Mouse (Mus musculus) urinary bladder, postnatal 10 days (tissue): ENCODE results near the gene Kpna1.
A peak's percentile ranks its signal among the peaks of the same experiment; 100 is the strongest.
"Not testable (repeated sequence)": the region's sequence is repeated elsewhere in the genome, so short reads cannot be mapped to it uniquely, and the experiment has no call there.

Experiments
- DNase-seq: peaks from one replicate; pipeline ENCODE4 v3.0.0; 2022; ENCODE audit warnings: low spot score

The Kpna1 gene

DNA sequence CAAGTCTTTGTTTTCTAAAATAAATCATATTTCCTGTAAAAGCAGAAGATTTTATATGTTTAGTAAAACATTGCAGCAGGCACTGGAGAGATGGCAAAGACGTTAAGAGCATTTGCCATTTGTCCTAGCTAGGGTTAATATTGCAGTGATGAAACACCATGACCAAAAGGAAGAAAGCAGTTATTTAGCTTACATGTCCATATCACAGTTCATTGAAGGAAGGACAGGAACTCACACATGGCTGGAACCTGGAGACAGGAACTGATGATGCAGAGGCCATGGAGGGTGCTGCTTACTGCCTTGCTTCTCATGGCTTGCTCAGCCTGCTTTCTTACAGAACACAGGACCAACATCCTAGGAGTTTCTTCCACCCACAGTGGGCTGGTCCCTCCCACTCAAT, 13.8 kb downstream of the Kpna1 start:
- DNase-seq, result no peak

GRCm38 (mm10) chr16:35993316-35993715, 14.8 kb downstream of the Kpna1 start:
- no peak for DNase-seq

DNA sequence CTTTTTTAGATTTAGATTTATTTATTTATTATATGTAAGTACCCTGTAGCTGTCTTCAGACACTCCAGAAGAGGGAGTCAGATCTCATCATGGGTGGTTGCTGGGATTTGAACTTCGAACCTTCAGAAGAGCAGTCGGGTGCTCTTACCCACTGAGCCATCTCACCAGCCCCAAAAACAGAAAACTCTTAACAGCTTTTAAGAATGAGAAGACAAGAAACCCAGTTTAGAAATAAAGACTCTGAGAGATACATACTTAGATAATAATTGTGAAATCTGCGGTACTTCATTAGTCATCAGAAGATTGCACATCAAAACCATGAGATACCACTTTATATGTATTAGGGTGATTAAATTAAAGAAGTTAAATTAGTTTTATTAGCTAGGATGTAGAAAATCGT, 20.3 kb downstream of the Kpna1 start:
- DNase-seq, result not testable (repeated sequence)

- no peak for DNase-seq
Measured at GRCm38 (mm10) chr16:36008396-36008795, 29.8 kb downstream of the Kpna1 start.

- DNase-seq, result no peak
Measured at GRCm38 (mm10) chr16:36016335-36016734, 37.8 kb downstream of the Kpna1 start.

GRCm38 (mm10) chr16:36028120-36028519, 49.6 kb downstream of the Kpna1 start:
- DNase-seq, result not testable (repeated sequence)

- DNase-seq, result peak; percentile 32
Measured at GRCm38 (mm10) chr16:36040640-36041624, 62.4 kb downstream of the Kpna1 start, which contains the start of gene Wdr5b. TSS of gene Wdr5b (plus strand) at chr16:36041190.

DNA sequence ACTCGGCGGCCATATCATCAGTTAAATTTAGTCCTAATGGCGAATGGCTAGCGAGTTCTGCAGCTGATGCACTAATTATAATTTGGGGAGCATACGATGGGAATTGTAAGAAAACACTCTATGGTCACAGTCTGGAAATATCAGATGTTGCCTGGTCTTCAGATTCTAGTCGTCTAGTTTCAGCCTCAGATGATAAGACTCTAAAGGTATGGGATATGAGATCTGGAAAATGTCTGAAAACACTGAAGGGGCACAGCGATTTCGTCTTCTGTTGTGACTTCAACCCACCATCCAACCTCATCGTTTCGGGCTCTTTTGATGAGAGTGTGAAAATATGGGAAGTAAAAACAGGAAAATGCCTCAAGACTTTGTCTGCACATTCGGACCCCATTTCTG, 63.1 kb downstream of the Kpna1 start:
- DNase-seq, result no peak

GRCm38 (mm10) chr16:36043073-36043472, 64.5 kb downstream of the Kpna1 start:
- DNase-seq, result no peak

DNA sequence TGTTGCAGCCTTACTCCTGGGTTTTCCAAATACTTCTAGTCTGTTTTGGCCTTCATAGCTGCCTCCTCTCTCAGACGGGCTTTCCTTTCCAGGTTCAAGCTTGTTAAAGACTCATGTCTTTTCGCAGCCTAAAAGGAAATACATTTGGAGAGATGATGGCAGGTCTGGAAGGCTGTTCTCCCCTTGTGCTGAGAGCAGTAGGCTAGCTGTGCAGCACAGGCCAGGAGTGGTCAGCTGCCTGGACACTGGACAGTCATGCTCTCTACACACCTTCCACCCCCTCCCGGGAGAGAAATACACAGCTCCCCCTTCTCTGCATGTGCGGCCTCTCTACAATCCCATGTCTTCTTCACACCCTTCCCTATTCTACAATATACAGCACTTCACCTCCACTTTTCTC, 65.4 kb downstream of the Kpna1 start:
- DNase-seq, result no peak

DNA sequence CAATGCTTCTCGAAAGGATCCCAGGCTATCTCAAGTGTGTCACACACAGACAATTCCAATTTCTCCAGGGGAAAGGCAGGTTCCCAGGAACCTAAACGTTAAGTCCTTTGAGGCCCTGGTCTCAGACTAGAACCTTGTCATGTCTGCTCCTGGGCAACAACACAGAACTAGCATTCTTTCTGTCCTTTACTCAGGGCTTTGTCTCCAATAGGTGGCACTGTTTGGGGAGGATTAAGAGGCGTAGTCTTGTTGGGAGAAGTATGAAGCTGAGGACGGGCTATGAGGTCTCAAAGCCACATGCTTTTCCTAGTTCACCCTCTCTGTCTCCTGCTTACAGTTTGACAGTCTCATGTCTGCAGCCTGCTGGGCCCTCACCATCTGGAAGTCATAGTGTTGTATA, 69.0 kb downstream of the Kpna1 start:
- no peak for DNase-seq

DNA sequence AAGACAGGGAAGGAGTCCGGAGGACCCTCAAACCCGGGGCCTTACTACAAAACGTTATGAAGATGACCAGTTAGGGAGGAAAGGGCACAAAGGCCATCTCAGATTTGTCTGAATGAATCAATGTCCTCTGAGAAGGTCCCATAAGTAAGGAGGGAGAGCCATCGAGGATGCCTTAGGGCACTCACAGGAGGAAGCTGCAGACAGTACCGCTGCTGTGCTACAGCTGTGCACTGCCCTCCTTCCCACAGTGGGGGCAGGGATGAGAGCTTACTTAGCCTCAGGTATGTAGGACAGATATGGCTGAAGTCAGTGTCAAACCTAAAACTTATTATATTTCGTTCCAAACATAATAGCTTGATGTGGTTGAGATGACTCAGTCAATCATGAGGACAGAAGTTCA, 72.9 kb downstream of the Kpna1 start:
- no peak for DNase-seq

- no peak for DNase-seq
Measured at GRCm38 (mm10) chr16:36053524-36054275, 75.2 kb downstream of the Kpna1 start.

DNA sequence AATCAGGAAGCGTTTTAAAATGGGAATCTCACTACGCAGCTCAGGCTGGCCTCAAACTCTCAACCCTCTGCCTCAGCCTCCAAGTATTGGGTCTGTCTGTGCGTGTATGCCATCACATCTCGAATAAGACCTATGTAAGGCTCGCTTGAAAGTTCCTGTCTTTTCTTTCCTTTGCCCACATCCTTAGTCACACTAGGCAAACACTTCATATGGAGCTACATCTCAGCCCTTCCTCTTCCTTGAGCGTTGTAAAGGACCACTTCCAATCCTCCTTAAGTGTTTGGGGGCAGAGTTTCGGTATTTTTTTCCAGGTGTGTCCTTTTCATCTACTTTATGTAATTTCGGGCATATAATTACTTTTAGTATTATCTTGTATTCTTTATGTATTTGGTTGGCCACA, 76.4 kb downstream of the Kpna1 start:
- DNase-seq, result no peak

DNA sequence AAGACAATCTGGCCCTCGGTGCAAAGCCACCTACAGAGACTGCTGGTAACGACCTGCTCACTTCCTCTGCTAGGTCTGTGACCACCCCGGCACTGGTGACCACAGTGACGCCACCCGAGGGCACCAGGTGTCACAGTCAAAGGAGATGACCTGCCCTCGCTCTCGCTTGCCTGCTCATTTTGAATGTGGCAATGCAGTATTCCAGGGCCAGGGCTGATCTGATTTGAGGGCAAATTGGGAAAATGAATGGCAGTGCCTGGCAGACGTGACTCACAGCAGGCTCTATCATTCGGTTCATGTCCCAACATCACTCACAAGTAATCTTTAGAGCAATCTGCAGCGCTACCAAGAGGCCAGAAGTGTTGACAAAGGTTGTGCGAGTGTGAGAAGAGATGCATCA, 77.9 kb downstream of the Kpna1 start:
- DNase-seq, result no peak

- no peak for DNase-seq
Measured at GRCm38 (mm10) chr16:36057933-36058475, 79.5 kb downstream of the Kpna1 start.

DNA sequence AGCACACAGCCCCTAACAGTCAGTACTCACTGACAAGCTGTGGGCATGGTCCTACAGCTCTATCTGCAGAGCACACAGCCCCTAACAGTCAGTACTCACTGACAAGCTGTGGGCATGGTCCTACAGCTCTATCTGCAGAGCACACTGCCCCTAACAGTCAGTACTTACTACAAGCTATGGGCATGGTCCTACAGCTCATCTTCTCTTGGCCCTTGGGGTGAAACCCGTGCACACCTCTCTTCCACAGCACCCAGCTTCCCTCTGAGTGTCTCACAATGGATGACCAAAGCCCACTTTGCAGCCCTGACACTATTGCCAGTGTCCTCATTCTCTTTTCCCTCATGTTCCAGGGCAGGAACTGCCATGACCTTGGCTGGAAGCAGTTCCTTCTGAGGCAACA, 84.0 kb downstream of the Kpna1 start:
- DNase-seq, result not testable (repeated sequence)

DNA sequence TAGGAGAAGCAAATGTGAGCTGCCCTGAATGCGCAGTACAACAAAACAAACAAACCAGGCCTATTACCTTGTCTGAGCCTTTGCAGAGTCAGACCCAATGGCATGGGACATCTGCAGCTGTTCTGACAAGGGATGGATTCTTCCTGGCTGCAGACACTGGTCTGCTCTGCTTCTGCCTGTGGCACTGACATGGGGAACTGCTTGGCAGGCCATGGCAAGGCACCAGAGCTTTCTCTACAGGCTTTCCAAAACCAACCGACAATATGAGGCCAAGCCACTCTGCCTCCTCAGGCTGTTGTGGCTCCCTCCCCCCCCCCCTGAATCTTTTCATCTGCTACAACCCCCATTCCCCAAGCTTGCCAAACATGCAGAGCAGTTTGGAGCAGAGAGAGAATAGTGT, 84.8 kb downstream of the Kpna1 start:
- no peak for DNase-seq

DNA sequence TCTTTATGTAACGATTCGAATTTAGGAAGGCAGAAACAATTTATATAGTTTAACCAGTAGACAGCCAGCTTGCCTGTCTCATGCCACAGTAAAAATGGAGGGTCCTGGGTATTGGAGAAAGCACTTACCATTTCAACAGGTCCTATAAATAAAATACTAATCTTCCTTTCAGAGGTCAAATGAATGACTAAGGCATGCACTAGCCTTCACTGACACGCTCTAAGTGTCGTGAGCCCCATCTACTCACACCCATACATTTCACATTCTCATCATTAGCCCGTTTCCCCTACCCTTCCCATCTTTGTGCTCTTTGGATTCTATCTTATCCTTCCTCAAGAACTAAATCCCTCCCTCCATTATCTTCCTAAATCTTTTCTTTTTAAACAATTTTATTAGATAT, 86.4 kb downstream of the Kpna1 start:
- DNase-seq, result no peak

- no peak for DNase-seq
Measured at GRCm38 (mm10) chr16:36067694-36068093, 89.1 kb downstream of the Kpna1 start.

DNA sequence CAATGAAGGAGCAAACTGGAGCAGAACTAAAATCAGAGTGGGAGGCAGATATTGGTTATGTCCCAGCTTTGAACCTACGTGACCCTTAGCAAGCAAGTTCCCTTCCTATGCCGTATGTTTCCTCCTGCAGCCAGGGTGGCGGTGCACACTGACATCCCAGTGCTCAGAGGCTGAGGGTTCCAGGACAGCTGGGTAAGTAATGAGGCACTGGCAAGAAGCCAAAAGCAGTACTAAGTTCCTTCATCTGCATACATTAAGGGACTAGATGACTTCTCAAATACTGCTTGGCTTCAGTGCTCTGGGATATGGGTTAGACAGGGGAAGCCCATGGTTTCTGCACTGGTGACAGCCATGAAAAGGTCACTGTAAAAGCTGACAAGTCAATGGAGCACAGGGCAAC, 89.8 kb downstream of the Kpna1 start:
- no peak for DNase-seq

DNA sequence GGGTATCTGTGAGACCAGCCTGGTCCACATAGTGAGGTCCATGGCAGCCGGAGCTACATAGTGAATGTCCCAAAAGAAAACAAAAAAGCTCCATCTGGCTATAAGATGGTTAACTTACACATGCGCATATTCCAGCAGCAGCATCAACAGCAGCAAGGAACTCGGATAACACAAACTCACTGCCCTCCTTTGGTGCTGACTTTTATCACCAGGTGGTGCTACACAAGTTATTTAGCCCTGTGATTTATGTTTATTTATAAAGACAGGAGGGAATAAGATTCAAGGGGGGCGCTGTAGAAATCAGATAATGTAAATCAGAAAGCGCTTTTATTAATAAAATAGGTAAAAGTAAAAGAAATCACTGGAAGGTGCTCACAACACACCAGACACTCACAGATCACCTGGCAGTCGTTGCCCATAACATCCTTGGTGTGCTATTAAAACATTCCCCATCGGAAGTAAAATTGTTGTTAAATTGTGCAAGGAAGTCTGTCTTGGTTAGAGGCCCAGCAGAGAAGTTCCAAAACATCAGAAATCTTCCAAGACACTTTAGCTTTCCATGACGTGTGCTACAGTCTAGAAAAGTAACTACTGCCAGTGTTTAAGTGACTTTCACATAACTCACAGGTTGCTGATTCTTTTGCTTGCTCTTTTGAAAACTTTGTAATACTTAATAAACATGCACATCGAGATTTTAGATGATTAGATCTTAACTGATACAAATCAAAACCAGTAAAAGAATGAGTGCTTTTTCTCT, 91.4 kb downstream of the Kpna1 start:
- no peak for DNase-seq
